Mouse (Mus musculus) gastrocnemius, postnatal 36 days (tissue): Measurements from ENCODE around the gene Slc35b2. TPM values are rescaled to one million over a fixed set of nuclear protein-coding genes. Genes with fewer than 3 reads are reported as not detected.

Experiments used
- DNase-seq, 2 experiments: peaks; one replicate each; pipeline ENCODE4 v3.0.0; 2022
- intact Hi-C: fragments of 180-260 bp; cut with DNase I; formaldehyde crosslinking; loops from one replicate; pipeline ENCODE4 v1.15.1; 2025
- long read RNA-seq, 2 experiments: library from polyadenylated mRNA; stranded (forward); transcript quantifications; one replicate each; pipeline ENCODE4 v2.0.0; 2021
- total RNA-seq, 2 experiments: library from RNA; stranded (reverse); gene quantifications; 2 replicates each; pipeline ENCODE4 v1.2.3; 2021

Slc35b2 gene
- 10 to 100 TPM; 17.3 to 21.4 TPM for total RNA-seq
- long read RNA-seq, experiment 1, transcript Slc35b2-205 (4 exons, 1,906 nt): major isoform, 29 of 36 reads
- long read RNA-seq, experiment 1, partial matches to known transcripts: 0 of 36 reads
- long read RNA-seq, experiment 1, other reads (novel, unspliced or antisense): 6 of 36 reads
- long read RNA-seq, experiment 2, transcript Slc35b2-205 (4 exons, 1,906 nt): major isoform, 50 of 55 reads
- long read RNA-seq, experiment 2, partial matches to known transcripts: 2 of 55 reads
- long read RNA-seq, experiment 2, other reads (novel, unspliced or antisense): 2 of 55 reads

DNA sequence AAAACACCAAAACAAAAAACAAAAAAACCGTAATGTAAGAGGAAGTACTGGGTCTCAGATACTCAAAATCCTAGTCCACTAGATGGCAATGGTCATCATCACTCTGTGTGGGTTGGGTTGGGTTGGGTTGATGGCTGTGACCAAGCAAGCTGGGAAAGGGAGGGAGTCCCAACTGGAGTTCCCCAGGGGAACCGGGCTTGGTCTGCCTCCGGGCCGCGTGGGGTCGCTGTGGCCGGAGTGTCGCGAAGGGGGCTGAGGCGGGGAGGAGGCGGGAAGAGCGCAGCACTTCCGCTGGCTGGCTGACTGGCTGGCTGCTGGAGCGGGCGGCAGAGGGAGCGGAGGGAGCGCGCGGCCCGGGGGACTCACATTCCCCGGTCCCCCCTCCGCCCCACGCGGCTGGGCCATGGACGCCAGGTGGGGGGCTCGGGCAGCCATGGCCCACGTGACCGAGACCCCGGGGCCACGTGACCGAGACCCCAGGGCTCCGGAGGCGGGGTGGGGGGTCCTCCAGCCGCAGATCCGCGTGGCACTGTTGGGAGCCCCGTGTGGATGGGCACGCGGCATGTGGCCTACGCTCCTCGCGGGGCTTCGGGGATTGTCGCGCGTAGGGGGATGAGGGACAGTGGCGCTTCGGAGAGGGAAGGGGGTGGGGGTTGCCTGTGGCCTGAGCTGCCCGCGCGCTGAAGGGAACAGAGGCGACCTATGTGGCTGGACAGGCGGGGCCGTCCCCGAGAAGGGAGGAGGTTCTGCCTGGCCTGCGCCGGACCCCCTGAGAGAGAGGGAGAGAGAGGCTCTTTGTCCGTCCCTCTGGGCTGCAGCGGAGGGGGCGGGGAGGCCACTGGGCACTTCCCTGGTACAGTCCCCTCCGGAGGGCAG is at the start of gene Slc35b2:
Gene Slc35b2 (plus strand): TSS at position 220 of the 876 bp plus-strand sequence.
- intact Hi-C loops: no loop called here
- DNase-seq: peak; percentile 89 to 93

DNA sequence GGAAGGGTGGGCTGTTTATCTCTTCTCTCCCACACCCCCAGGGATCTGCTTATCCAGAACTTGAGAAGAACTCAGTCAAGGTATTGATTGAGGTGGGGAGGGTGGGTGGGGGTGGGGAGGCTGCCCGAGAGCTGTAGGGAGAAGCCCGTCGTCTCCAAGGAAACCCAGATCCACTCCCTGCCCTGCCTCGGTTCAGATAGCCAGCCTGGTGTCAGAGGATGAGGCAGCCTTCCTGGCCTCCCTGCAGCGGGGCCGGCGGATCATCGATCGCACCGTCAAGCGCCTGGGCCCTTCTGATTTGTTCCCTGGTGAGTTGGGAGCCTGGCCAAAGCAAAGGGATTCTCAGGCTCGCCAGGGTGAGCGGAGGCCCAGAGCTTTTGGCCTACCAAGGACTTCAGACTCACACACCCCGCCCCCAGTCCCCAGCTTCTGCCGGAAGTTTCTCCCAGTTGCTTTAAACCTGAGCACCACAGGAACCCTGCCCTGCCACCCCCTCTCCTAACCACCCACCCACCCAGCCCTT is 48.4 kb upstream of the Slc35b2 start:
- intact Hi-C loops: loop anchor here (5.0 kb wide), 1 partner anchor 127 kb away; no protein-coding TSS in a partner anchor
- no peak for DNase-seq

DNA sequence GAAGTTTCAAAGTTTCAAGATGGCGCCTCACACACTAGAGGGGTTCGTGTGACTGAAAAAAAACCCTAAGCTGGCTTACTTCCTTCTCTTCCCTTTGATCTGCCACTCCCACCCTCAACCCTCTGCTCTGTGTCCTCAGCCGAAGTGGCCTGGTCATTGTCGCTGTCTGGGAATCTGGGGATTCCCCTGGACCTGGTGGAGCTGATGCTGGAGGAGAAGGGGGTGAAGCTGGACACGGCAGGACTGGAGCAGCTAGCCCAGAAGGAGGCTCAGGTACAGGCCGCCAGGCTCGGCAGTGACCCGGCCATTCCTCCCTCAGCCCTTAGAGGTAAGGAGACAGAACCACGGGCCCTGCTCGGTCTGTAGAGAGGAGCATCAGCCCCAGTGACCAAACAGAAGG is 47.9 kb upstream of the Slc35b2 start:
- DNase-seq: no peak
- intact Hi-C loops: loop anchor here (2.0 to 5.0 kb wide), 2 partner anchors 37 to 126 kb away; no protein-coding TSS in a partner anchor

DNA sequence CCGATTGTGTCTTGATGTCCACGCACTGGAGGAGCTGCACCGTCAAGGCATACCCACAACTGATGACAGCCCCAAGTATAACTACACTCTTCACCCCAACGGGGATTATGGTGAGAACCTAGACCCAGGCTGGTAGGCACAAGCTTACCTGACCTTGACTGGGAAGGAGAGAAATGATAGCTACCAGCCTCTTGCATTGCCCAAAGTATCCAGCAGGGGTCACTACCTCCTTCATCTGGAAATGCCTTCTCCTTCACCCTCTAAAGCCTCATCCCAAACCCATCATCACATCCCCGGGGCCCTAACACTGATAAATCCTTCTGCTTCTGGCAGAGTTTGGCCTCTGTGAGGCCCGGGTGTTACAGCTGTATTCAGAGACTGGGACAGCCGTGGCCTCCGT is 47.2 kb upstream of the Slc35b2 start:
- intact Hi-C loops: loop anchor here (2.0 to 5.0 kb wide), 2 partner anchors 36 to 126 kb away; no protein-coding TSS in a partner anchor

DNA sequence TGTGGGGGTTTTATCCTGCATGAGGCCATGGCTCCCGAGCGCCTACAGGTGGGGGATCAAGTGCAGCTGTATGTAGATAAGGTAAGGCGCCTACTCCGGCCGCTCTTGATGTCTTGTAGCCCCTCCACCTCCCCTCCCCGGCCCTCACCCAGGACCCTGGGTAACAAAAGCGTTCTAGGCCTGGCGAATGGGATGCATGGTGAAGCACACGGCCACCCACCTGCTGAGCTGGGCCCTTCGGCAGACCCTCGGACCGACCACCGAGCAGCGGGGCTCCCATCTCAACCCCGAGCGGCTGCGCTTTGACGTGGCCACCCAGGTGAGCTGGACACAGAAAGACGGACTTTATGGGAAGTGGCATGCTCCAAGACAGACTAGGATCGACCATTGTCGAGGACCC is 46.5 kb upstream of the Slc35b2 start:
- intact Hi-C loops: loop anchor here (2.0 to 5.0 kb wide), 2 partner anchors 36 to 125 kb away; no protein-coding TSS in a partner anchor
- DNase-seq: no peak

More for the DNA sequence above, 47.2 kb upstream of the Slc35b2 start:
- DNase-seq: peak; percentile 58 to 61

DNA sequence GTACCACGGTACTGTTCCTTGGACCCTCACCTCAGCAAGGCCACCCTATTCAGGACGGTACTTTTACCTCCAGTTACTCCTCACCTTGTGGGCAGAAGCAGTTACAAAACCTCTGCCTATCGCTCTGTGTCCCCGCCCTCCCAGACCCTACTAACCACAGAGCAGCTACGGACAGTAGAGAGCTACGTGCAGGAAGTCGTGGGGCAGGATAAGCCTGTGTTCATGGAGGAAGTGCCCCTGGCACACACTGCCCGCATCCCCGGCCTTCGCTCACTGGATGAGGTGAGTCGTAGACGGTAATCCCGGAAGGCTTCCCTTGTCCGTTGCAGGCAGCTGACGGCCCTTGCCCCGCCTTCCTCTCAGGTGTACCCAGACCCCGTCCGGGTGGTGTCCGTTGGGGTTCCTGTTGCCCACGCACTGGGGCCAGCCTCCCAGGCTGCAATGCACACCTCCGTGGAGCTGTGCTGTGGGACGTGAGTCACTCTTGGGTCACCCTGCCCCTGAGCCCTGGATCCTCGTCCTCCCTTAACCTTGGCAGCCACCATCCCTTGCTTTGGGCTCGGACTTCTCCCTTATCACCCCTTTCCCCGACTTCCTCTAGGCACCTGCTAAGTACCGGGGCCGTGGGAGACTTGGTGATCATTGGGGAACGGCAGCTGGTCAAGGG is 46.0 kb upstream of the Slc35b2 start:
- DNase-seq: no peak
- intact Hi-C loops: loop anchor here (2.0 to 5.0 kb wide), 2 partner anchors 35 to 125 kb away; no protein-coding TSS in a partner anchor

DNA sequence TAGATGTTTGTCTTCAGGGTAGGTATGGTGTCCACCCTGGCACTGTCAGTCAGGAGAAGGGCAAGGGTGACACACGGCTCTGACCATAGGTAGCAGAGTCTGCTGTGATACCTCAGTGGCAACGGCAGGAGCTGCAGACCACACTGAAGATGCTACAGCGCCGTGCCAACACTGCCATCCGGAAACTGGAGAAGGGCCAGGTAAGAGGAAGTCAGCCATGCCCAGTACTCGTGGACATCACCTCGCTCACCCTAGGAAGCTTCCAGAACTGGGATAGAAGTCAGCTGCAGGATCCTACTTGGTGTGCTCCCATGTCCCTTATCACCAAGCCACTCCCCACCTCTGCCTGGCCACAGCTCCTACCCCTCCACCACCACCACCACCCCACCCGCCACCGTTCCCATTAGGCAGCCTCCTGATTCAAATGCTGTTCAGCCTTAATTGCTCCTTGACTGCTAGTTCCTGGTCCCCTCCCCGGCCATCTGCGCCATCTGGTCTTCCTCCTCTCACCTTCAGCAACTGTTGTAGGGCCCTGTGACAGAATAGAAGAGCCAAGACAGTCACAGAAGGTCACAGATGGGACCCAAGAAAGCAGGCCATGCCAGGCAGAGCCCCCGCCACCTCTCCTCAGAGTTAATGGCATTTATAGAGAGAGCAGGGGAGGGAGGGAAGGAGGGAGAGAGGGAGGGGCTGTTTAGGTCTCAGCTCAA is 44.8 kb upstream of the Slc35b2 start:
- intact Hi-C loops: loop anchor here (5.0 kb wide), 1 partner anchor 123 kb away; no protein-coding TSS in a partner anchor
- no peak for DNase-seq

DNA sequence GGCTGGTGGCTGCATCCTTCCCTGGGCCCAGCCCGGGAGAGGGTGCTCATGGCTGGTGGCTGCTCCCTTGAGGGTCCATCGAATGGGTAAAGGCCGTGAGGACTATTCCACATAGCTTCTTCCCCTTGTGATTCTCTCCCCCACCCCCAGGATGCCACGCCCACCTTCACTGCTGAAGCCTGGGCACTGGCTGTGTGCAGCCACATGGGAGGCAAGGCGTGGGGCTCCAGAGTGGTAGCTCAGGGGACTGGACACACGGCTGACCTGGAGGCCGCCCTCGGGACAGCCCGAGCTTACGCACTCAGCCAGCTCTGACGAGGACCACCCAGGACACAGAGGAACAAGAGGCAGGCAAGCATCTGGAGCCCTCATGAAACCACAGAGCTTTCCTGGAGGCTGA is 43.5 kb upstream of the Slc35b2 start:
- no peak for DNase-seq
- intact Hi-C loops: no loop called here

DNA sequence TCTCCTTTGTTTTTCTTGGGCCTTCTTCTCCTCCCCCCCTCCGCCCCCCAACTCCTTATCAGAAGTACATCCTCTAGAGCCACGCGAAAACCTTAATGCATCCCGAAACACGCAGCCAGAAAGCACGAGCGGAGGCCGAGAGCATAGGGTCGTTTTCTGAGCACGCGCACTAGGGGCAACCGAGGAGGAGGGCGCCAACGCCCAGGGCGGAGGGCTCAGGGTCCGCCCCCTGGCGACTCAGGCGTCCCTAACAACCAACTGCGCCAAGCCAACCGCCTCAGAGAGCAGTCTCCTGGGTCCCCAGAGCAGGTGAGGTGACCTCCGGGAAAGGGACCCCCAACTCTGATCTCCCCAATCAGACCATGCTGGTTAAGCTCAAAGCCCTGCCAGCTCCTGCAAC is 40.4 kb upstream of the Slc35b2 start, which contains the start of gene Tcte1:
Gene Tcte1 (plus strand): TSS at position 172 of the 400 bp plus-strand sequence.
- intact Hi-C loops: no loop called here
- no peak for DNase-seq

DNA sequence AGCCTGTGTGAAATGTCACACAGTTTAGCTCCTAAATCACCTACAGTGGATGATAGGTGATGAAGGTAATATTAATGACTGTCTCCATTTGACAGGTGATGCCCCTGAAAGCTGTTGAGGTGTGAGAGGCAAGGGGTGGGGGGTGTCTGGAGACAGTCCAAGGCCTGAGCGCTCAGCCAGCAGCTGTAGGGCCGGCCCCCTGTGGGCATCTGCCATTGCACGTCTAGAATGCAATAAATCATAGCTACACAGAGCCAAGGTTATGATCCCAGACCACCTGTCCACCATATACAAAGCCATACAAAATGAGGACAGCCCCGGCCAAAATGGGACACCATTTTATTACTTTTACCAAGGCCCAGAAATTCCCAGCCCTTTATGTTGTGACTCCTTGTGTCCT is 38.7 kb upstream of the Slc35b2 start:
- intact Hi-C loops: no loop called here
- no peak for DNase-seq

DNA sequence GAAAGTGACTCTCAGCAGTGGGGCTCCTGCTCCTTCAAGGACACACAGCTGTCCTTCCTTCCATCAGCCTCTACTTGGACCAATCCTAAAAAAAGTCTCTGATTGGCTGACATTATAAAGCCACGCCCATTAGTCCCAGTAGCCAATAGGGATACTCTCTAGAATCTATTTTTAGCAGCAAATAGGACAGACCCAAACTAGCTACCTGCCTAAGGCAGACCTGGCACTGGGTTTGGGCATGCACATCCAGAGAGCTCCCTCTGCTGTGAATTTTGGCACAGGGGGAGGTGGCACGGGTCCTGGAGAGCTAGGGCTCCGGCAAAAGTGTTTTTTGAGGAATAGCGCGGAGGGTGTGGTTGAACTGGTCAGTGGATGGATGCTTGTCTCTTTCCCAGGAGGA is 37.1 kb upstream of the Slc35b2 start:
- DNase-seq: no peak
- intact Hi-C loops: no loop called here

DNA sequence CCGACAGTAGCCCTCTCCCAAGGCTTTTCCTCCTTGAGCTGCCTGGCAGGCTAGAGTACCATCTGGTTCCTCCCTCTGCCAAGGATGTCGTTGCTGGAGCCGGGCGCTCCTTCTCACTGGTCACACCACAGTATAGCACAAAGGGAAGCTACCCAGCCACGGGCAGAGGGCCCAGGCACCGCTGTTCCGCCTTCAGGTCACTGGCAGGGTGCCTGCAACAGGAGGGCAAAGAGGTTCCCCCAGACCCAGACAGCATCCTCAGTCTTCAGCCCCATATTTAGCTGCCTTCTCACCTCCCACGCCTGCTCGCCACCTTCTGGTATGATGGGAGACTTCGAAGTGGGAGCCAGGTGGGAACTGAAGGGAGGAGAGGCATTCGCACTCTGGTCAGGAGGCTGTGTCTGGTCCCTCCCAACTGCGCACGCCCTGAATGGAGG is 33.3 kb upstream of the Slc35b2 start:
- intact Hi-C loops: no loop called here
- DNase-seq: no peak

DNA sequence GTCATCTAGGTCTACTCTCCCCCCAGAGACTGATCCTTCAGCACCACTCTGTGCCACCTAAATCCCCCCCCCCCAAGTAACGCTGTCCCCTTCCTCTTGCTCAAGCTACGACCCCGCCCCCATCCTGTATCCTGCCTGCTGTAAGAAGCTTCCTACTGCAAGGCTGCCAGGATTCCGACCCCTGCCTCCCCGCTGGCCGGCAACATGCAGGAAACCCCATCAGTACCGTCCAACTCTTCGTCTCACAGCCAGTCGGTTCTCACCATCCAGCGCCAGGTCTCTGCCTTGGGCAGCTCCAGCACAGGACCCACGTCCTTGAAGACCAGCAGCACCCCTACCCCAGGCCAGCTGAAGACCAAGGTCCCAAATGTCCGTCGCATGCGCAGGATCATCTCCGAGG is 30.8 kb upstream of the Slc35b2 start:
- no peak for DNase-seq
- intact Hi-C loops: no loop called here

DNA sequence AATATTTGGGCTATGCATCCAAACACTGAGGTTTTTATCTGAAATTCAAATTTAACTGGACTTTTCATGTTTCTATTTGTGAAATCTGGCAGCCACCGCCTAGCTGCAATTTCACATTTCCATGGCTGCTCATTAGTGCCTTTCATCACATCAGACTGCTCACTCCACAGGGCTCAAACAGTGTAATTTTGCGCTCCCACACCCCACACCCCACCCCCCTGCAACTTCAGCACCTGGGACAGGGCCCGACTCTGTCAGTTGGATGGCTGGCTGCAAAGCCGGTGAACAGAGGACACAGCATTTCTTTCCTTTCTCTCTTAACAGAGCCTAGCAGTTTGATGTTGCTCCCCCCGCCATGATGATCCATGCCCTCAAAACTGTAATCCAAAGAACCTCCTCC is 27.4 kb upstream of the Slc35b2 start:
- DNase-seq: no peak
- intact Hi-C loops: no loop called here

DNA sequence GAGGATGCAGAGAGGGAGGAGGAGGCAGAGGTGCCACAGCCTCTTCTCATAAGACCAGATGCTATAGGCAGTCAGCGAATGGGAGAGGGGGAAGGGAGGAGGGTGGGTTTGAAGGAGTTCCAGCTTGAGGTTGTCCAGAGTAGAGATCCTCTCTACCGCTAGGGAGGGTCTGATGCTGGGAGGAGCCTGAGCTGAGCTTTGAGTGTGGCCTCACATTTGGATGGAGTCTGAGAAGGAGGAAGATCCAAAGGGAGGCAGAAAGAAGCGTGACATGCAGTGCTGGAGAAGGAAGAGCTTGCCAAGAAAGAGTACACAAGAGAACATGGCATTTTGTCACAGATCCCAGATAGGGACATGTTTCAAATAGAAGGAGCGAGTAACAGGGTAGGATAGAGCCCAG is 25.3 kb upstream of the Slc35b2 start:
- intact Hi-C loops: no loop called here
- DNase-seq: no peak

DNA sequence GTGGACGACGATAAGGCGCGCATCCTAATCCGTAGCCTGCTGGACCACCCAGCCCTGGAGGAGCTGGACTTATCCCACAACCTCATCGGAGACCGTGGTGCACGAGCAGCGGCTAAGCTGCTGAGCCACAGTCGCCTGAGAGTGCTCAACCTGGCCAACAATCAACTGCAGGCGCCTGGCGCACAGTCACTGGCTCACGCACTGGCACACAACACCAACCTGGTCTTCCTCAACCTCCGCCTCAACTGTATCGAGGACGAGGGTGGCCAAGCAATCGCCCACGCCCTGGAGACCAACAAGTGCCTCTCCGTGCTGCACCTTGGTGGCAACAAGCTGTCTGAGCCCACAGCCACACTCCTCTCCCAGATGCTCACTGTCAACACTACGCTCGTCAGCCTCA is 24.0 kb upstream of the Slc35b2 start:
- intact Hi-C loops: no loop called here
- no peak for DNase-seq

DNA sequence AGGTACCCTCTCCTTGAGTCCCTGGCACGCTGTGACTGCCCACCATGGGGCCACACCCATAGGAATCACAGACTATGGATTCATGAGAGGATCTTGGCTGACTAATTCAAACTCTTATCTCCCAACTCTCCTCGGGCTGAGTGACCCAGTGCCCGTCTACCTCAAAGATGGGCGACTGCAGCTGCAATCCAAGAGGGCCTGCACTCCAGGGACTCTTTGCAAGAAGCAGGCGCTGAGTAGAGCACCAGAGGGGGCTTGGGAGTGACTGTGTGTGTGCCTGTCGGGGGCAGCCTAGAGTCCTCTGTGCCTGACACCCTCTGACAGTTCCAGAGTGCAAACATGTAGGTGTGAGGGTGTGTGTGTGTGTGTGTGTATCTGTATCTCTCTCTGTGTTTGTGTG is 21.5 kb upstream of the Slc35b2 start:
- intact Hi-C loops: no loop called here
- no peak for DNase-seq

DNA sequence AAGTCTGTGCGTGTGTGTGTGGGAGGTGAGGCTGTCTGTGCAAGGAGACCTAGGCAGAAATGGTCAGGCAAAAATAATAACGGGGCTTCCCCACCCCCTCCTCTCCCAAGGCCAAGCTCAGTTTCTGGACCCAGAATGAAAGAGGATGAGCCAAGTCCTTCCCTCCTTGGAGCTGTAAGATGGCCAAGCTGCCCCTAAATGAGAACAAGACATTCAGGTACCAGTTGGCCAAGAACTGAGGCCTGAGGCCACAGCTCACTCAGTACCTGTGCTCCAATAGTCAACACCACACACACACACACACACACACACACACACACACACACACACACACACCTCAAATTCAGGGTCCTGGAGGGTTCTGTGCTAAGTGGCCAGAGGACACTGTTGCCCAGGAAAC is 21.0 kb upstream of the Slc35b2 start:
- no peak for DNase-seq
- intact Hi-C loops: no loop called here

DNA sequence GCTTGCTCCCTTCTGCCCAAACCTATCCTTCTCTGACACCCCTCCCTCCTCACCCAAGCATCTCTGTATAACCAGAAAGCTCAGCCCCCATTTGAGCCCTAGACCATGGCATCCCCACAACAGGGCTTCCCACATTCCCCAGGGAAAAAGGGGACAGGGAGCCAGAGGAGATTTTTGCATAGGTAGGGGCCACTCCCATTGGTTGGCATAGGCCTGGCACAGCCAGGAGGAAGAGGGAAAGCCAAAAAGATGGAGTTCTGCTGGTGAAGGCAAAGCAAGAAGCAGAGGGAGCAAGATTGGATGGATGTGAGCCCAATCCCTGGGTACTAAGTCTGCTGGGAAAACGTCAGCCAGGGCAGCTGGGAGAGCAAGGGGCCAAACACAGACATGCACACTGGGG is 20.6 kb upstream of the Slc35b2 start:
- intact Hi-C loops: no loop called here
- DNase-seq: no peak
